Mouse (Mus musculus) cerebellum, adult 2 months (tissue): ENCODE results near the gene Klhl29.

ENCODE experiments used
- CTCF ChIP-seq: fragments of 200-500 bp; IDR thresholded peaks from 2 replicates; pipeline ENCODE4 v1.5.1; 2011; ENCODE audit warnings: low read depth, mild to moderate bottlenecking, control low read depth, low read length, moderate library complexity, borderline replicate concordance; ENCODE audit not compliant: insufficient read depth
- POLR2A ChIP-seq: fragments of 200-500 bp; IDR thresholded peaks from 2 replicates; pipeline ENCODE4 v1.6.1; 2011; ENCODE audit warnings: low read length, control low read depth, borderline replicate concordance; ENCODE audit not compliant: insufficient read depth

DNA sequence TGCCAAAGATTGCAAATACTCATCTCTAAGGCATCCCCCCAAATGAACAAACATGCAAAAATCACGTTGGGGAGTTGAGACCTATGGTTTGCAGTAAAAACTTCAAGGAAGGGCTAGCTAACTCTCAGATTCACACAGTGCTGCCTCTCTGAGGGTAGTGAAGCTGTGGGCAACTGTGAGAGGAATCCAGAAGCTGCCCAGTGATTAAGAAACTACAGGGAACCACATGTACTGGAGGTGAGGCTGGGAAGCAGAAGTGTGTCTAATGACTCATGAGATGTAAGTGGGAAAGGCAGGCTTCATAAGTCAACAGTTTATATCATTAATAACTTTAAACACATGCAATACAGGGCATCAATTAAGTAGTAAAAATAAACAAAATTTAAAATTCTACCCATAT lies 70.0 kb downstream of the Klhl29 start:
- no peak for TF ChIP-seq CTCF
- TF ChIP-seq POLR2A, result no peak
